Mouse (Mus musculus): ENCODE data around the gene Ephb2. TPM values are rescaled to one million over a fixed set of nuclear protein-coding genes. Genes with fewer than 3 reads are reported as not detected.

The Ephb2 gene
- 25.4 and 30.8 TPM in 2 replicates for polyA plus RNA-seq (2016; fragmentation: Nextera tagmentation; extraction: Ambion mirVana)

DNA sequence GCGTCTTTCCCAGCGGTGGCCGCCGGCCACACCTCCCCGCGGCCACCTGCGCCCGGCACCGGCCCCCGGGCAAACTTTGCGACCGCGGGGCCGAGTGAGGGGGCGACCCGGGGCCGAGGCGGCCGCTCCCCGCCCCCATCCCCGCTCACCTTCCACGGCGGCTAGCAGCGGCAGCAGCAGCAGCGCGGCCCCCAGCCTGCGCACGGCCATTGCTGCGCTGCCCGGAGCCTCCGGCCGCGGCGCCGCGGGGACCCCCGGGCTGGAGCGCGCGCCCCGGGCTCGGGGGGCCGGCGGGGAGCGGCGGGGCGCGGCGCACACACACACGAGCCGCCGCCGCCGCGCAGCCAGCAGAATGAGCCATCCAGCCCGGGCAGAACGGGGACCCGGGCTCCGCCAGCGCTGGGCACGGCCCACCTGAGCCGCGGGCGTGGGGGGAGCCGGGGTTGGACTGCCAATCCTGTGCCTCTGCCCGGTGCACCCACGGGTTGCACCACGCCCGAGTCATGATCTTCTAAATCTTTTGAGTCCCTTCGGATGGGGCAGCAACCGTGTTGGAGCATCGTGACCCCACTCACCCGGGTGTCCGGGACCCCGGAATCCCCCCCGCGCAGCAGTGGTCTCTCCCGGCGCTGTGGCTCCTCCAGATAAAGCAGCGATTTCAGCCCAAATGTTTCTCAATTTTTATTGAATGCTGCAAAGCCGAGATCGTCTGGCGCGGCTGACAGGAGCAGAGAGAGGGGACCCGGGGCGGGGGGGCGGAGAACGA, at the start of gene Ephb2:
Ephb2 (minus strand) TSS at position 368 of the 766 bp plus-strand sequence.
- ATAC-seq (ENCODE audit: low FRiP score): peak; percentile 77
- H3K4me1 ChIP-seq: peaks cover 74% of the 10 kb centered on the region

GRCm38 (mm10) chr4:136878601-136879000, 42.8 kb upstream of the Ephb2 start:
- Histone ChIP-seq H3K4me2 (replicated peaks) (no peak overlapping the region), H3K27ac (no peak overlapping the region), H3K4me1 (no peaks in the 10 kb centered on the region), H3K9me3 (replicated peaks) (no peaks in the 10 kb centered on the region), H3K36me3 (no peaks in the 10 kb centered on the region), H3K27me3 (no peaks in the 10 kb centered on the region), H3K9ac (no peak overlapping the region), H3K4me3 (no peak overlapping the region)
- 27% methylated on average over 5 of the region's 5 CpGs for WGBS
- ATAC-seq (ENCODE audit: low FRiP score): no peak

More for the DNA sequence above, at the start of gene Ephb2:
- Histone ChIP-seq H3K27me3 (no peaks in the 10 kb centered on the region), H3K4me2 (replicated peaks) (peak within 1 kb of the TSS; percentile 87), H3K9ac (peak within 1 kb of the TSS; percentile 99), H3K4me3 (peak within 1 kb of the TSS; percentile 99), H3K27ac (peak within 1 kb of the TSS; percentile 99), H3K9me3 (replicated peaks) (no peaks in the 10 kb centered on the region), H3K36me3 (no peaks in the 10 kb centered on the region)
- under 1% methylated on average over 70 of the region's 88 CpGs for WGBS

DNA sequence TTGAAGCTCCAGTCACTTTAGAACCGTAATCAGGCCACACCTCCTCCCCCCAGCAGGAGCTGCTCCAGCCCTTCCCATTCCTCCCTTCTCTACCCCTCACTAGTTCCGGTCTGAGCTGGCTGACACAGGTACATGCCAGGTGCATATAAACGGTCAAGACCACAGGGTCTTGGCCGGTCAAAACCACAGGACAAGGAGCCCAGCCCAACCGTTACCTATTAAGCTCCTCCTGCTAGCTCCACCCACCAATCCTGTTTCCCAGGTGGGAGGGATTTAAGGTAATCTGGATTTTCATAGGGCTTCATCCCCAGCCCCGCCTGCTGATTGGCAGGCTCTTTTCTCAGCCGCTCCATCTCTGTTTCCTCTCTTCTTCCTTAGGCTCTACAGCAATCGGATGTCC, 42.4 kb upstream of the Ephb2 start:
- Histone ChIP-seq H3K9ac (no peak overlapping the region), H3K4me3 (no peak overlapping the region), H3K4me1 (no peaks in the 10 kb centered on the region), H3K27ac (no peak overlapping the region), H3K4me2 (replicated peaks) (no peak overlapping the region), H3K27me3 (no peaks in the 10 kb centered on the region), H3K36me3 (no peaks in the 10 kb centered on the region), H3K9me3 (replicated peaks) (no peaks in the 10 kb centered on the region)
- WGBS: 52% methylated on average over 8 of the region's 8 CpGs
- no peak for ATAC-seq (ENCODE audit: low FRiP score)

DNA sequence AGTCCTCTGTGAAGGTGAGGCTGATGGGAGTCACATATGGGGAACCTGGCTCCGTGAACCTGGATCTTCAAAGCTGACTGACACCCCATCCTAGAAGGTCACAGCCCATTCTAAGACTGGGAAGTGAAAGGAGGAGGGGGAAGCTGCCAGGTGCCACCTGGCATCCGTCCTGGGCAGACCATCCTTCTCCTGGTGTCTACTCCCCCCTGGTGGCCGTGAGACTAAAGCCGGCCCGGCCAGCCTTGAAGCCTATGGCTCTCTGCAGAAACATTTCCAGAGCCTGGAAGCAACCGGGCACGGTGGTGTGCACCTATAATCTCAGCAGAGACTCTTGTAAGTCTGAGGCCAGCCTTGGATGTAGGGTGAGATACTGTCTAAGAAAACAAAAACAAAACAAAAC, 41.2 kb upstream of the Ephb2 start:
- Histone ChIP-seq H3K9ac (no peak overlapping the region), H3K27me3 (no peaks in the 10 kb centered on the region), H3K36me3 (no peaks in the 10 kb centered on the region), H3K4me3 (no peak overlapping the region), H3K9me3 (replicated peaks) (no peaks in the 10 kb centered on the region), H3K4me1 (no peaks in the 10 kb centered on the region), H3K27ac (no peak overlapping the region), H3K4me2 (replicated peaks) (no peak overlapping the region)
- whole genome bisulfite sequencing: 24% methylated on average over 7 of the region's 7 CpGs
- ATAC-seq (ENCODE audit: low FRiP score): no peak

DNA sequence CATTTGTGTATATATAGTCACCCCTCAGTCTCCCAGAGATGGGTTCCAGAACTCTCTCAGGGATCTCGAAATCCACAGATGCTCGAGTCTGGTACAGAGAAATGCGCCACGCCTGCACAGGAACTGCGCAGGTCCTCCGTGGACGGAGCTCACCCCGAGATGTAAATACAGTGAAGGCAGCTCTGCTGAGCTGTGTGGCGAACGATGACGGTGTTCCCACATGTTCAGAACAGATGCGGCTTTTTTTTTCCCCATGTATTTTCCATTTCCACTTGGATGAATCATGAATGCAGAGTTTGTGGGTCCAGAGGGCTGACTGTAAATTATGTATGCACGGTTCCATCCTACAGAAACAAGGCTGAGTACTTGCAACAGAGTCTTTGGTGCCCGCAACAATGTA, 39.2 kb upstream of the Ephb2 start:
- 89% methylated on average over 14 of the region's 14 CpGs for WGBS
- Histone ChIP-seq H3K9ac (no peak overlapping the region), H3K4me3 (no peak overlapping the region), H3K27ac (no peak overlapping the region), H3K4me2 (replicated peaks) (no peak overlapping the region), H3K9me3 (replicated peaks) (no peaks in the 10 kb centered on the region), H3K36me3 (no peaks in the 10 kb centered on the region), H3K4me1 (no peaks in the 10 kb centered on the region), H3K27me3 (no peaks in the 10 kb centered on the region)
- ATAC-seq (ENCODE audit: low FRiP score): no peak

GRCm38 (mm10) chr4:136868371-136868770, 32.6 kb upstream of the Ephb2 start:
- 86% methylated on average over 6 of the region's 6 CpGs for WGBS
- H3K4me1 ChIP-seq: peaks cover 40% of the 10 kb centered on the region
- H3K4me3 ChIP-seq: no peak overlapping the region
- H3K9me3 ChIP-seq (replicated peaks): no peaks in the 10 kb centered on the region
- no peaks in the 10 kb centered on the region for H3K36me3 ChIP-seq
- no peak overlapping the region for H3K4me2 ChIP-seq (replicated peaks)
- no peak overlapping the region for H3K9ac ChIP-seq
- ATAC-seq (ENCODE audit: low FRiP score): no peak
- no peaks in the 10 kb centered on the region for H3K27me3 ChIP-seq
- no peak overlapping the region for H3K27ac ChIP-seq

DNA sequence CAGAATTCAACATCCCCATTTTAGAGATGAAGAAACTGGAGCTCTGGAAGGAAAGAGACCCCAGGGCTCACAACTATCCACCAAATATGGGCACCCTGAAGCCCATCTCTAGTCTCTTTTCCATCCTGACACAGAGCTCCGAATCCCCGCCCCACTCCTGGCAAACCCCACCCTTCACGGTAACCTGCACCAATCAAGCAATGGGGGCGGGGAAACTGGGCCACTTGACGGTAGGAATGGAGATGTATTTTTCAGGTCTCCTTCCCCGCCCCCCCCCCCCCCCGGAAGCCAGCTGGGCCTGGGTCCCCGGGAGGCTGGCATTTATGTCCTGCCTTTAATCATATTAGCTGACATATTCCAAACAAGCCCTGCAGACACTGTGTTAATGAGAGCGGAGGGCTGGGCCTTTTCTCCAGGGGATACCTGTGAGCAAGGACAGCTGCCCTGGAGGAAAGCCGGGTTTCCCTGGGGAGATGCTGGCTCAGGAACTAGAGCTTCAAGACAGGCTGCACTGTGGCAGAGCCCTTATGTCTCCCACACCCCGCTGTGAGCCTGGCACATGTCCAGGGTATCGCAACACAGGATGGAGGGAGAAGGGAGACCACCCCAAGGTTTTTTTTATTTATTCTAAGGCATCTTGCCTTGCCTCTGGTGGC, 32.0 kb upstream of the Ephb2 start:
- Histone ChIP-seq H3K36me3 (no peaks in the 10 kb centered on the region), H3K27ac (no peak overlapping the region; the same call in 1 of the 2 replicates), H3K4me2 (replicated peaks) (peak overlapping the region; percentile 15; the same call in 1 of the 2 replicates), H3K4me1 (peaks cover 45% of the 10 kb centered on the region), H3K4me3 (no peak overlapping the region), H3K9me3 (replicated peaks) (no peaks in the 10 kb centered on the region), H3K9ac (no peak overlapping the region), H3K27me3 (peaks cover 3% of the 10 kb centered on the region; the same call in 1 of the 2 replicates)
- ATAC-seq (ENCODE audit: low FRiP score): peak; percentile 49; the same call in 1 of the 2 replicates
- 15% methylated on average over 11 of the region's 12 CpGs for WGBS

- ATAC-seq (ENCODE audit: low FRiP score): peak; percentile 38; the same call in 1 of the 2 replicates
- no peaks in the 10 kb centered on the region for H3K9me3 ChIP-seq (replicated peaks)
- peak overlapping the region; percentile 95 for H3K27ac ChIP-seq
- H3K27me3 ChIP-seq: peaks cover 5% of the 10 kb centered on the region; the same call in 1 of the 2 replicates
- H3K36me3 ChIP-seq: no peaks in the 10 kb centered on the region
- H3K4me2 ChIP-seq (replicated peaks): peak overlapping the region; percentile 19
- H3K9ac ChIP-seq: no peak overlapping the region
- no peak overlapping the region for H3K4me3 ChIP-seq
- H3K4me1 ChIP-seq: peaks cover 61% of the 10 kb centered on the region
- 48% methylated on average over 5 of the region's 5 CpGs for whole genome bisulfite sequencing
Observed at GRCm38 (mm10) chr4:136865531-136865930, 29.7 kb upstream of the Ephb2 start.

DNA sequence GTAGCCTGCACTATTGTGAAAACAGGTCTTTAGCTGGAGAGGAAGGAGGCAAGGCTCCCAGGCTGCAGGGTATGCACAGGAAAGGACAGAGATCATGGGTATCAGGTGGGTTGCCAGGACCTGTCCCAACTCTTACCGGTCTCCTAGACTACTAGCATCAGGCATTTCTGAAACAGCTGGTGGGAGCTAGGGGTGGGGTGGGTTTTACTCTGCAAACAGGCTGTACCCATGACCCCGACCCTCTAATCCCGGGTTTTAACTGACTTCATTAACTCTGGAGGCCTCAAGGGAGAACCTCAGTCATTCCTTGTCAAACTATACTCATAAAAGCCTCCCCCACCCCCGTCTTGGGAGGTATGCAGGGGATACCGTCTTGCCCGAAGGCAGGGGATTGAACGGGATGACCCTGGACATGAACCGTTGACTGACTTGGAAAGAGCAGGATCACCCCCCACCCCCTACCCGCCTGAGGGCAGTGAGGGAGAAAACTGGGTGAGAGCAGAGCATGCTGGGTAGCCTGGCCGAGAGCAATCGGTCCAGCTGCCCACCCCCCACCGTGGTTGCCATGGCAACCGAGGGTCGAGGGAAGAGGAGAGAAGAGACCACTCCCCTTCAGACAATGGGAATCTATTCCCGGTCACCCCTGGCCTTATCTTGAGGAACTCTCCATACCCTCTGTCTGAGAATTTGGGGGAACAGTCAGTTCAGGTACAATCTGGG, 29.1 kb upstream of the Ephb2 start:
- H3K4me3 ChIP-seq: no peak overlapping the region
- peak overlapping the region; percentile 95 for H3K27ac ChIP-seq
- H3K4me2 ChIP-seq (replicated peaks): peak overlapping the region; percentile 19
- H3K27me3 ChIP-seq: peaks cover 5% of the 10 kb centered on the region; the same call in 1 of the 2 replicates
- H3K36me3 ChIP-seq: no peaks in the 10 kb centered on the region
- WGBS: 3% methylated on average over 15 of the region's 15 CpGs
- H3K9ac ChIP-seq: no peak overlapping the region
- peak; percentile 66 for ATAC-seq (ENCODE audit: low FRiP score)
- peaks cover 61% of the 10 kb centered on the region for H3K4me1 ChIP-seq
- H3K9me3 ChIP-seq (replicated peaks): no peaks in the 10 kb centered on the region

GRCm38 (mm10) chr4:136863517-136863916, 27.7 kb upstream of the Ephb2 start:
- H3K36me3 ChIP-seq: no peaks in the 10 kb centered on the region
- no peak overlapping the region for H3K9ac ChIP-seq
- H3K4me2 ChIP-seq (replicated peaks): no peak overlapping the region
- 41% methylated on average over 9 of the region's 9 CpGs for WGBS
- no peak overlapping the region for H3K4me3 ChIP-seq
- ATAC-seq (ENCODE audit: low FRiP score): no peak
- no peaks in the 10 kb centered on the region for H3K9me3 ChIP-seq (replicated peaks)
- H3K27me3 ChIP-seq: peaks cover 5% of the 10 kb centered on the region; the same call in 1 of the 2 replicates
- peaks cover 61% of the 10 kb centered on the region for H3K4me1 ChIP-seq
- no peak overlapping the region for H3K27ac ChIP-seq

- Histone ChIP-seq H3K9me3 (replicated peaks) (no peaks in the 10 kb centered on the region), H3K27ac (peak overlapping the region; percentile 74), H3K4me3 (no peak overlapping the region), H3K9ac (no peak overlapping the region), H3K4me2 (replicated peaks) (no peak overlapping the region), H3K36me3 (no peaks in the 10 kb centered on the region), H3K4me1 (peaks cover 51% of the 10 kb centered on the region), H3K27me3 (peaks cover 5% of the 10 kb centered on the region; the same call in 1 of the 2 replicates)
- 81% methylated on average over 2 of the region's 2 CpGs for WGBS
- ATAC-seq (ENCODE audit: low FRiP score): no peak
Observed at GRCm38 (mm10) chr4:136862411-136862810, 26.6 kb upstream of the Ephb2 start.

- Histone ChIP-seq H3K27me3 (peaks cover 5% of the 10 kb centered on the region; the same call in 1 of the 2 replicates), H3K4me2 (replicated peaks) (no peak overlapping the region), H3K36me3 (no peaks in the 10 kb centered on the region), H3K9ac (0 out of 2 replicates have a peak overlapping the region, but pooled peaks have one; percentile 6), H3K4me1 (peaks cover 46% of the 10 kb centered on the region), H3K9me3 (replicated peaks) (no peaks in the 10 kb centered on the region), H3K4me3 (no peak overlapping the region), H3K27ac (peak overlapping the region; percentile 74)
- 5% methylated on average over 17 of the region's 17 CpGs for WGBS
- no peak for ATAC-seq (ENCODE audit: low FRiP score)
Observed at GRCm38 (mm10) chr4:136861806-136862205, 26.0 kb upstream of the Ephb2 start.

Data from hindbrain, embryonic 12.5 days (tissue).